Mouse (Mus musculus) left cerebral cortex, adult 8-10 months (tissue): ENCODE measurements at regions not wholly inside any gene's neighbourhood (a gene's known extent, or its start where the extent isn't known, plus 50 kb on each side); places are given as distances from the start of the nearest gene placed in this dataset.

ENCODE experiments used
- DNase-seq, 2 experiments: peaks; one replicate each; pipeline ENCODE4 v3.0.0; 2022; ENCODE audit warnings: low spot score in 2 of 2

GRCm38 (mm10) chrX:145848937-145849783 is 344.2 kb upstream of the Amot start:
- DNase-seq, result peak; percentile 2 to 16

- DNase-seq, result no peak
Measured at GRCm38 (mm10) chrX:145833106-145833505, 328.1 kb upstream of the Amot start.

- no peak for DNase-seq
Measured at GRCm38 (mm10) chrX:145812995-145813394, 308.0 kb upstream of the Amot start.
